Mouse (Mus musculus) testis, adult 2 months (tissue): ENCODE results near the gene Oas2. TPM values are rescaled to one million over a fixed set of nuclear protein-coding genes. Genes with fewer than 3 reads are reported as not detected.

Experiments used
- H3K27ac ChIP-seq: fragments of 200-500 bp; 2 replicates; pipeline ENCODE4 v1.5.1; 2012; ENCODE audit warnings: low read depth, low read length; ENCODE audit not compliant: control insufficient read depth, insufficient read depth
- H3K27me3 ChIP-seq: fragments of 200-500 bp; 2 replicates; pipeline ENCODE4 v1.6.1; 2012; ENCODE audit warnings: mild to moderate bottlenecking, low read length, moderate library complexity; ENCODE audit not compliant: control insufficient read depth, insufficient read depth
- H3K36me3 ChIP-seq: fragments of 200-500 bp; 2 replicates; pipeline ENCODE4 v1.6.1; 2012; ENCODE audit warnings: mild to moderate bottlenecking, low read length; ENCODE audit not compliant: control insufficient read depth, insufficient read depth
- H3K4me1 ChIP-seq: fragments of 200-500 bp; 2 replicates; pipeline ENCODE4 v1.6.1; 2012; ENCODE audit warnings: low read length; ENCODE audit not compliant: control insufficient read depth, insufficient read depth
- H3K4me3 ChIP-seq: fragments of 200-500 bp; 2 replicates; pipeline ENCODE4 v1.5.1; 2012; ENCODE audit warnings: low read depth, mild to moderate bottlenecking, low read length, moderate library complexity, mixed read lengths; ENCODE audit not compliant: control insufficient read depth
- CTCF ChIP-seq: fragments of 200-500 bp; IDR thresholded peaks from 2 replicates; pipeline ENCODE4 v1.5.1; 2012; ENCODE audit warnings: low read depth, mild to moderate bottlenecking, inconsistent platforms, low read length, moderate library complexity; ENCODE audit not compliant: control insufficient read depth, insufficient read depth, insufficient replicate concordance
- POLR2A ChIP-seq: fragments of 200-500 bp; IDR thresholded peaks from 2 replicates; pipeline ENCODE4 v1.6.1; 2012; ENCODE audit warnings: low read depth, mild to moderate bottlenecking, inconsistent platforms, low read length, moderate library complexity; ENCODE audit not compliant: control insufficient read depth
- polyA plus RNA-seq: library from polyadenylated mRNA; depleted of rRNA; stranded (reverse); fragments of >200 nt; gene quantifications from 2 replicates; pipeline ENCODE4 v1.2.3, GENCODE M21; 2012

Oas2 gene
- polyA plus RNA-seq, 1 experiment: 0.36 TPM

- Histone ChIP-seq H3K36me3 (no peaks in the 10 kb centered on the region), H3K27ac (no peak overlapping the region), H3K4me1 (peaks cover 5% of the 10 kb centered on the region), H3K4me3 (no peak overlapping the region), H3K27me3 (no peaks in the 10 kb centered on the region)
- no peak for TF ChIP-seq POLR2A
- TF ChIP-seq CTCF: no peak
These were observed 20.3 kb downstream of the Oas2 start for GRCm38 (mm10) chr5:120729319-120729718.

GRCm38 (mm10) chr5:120725811-120726455, 23.7 kb downstream of the Oas2 start:
- no peak overlapping the region for H3K4me3 ChIP-seq
- TF ChIP-seq CTCF (no peak), POLR2A (no peak)
- no peak overlapping the region for H3K27ac ChIP-seq
- no peaks in the 10 kb centered on the region for H3K36me3 ChIP-seq
- H3K4me1 ChIP-seq: no peaks in the 10 kb centered on the region
- H3K27me3 ChIP-seq: no peaks in the 10 kb centered on the region

GRCm38 (mm10) chr5:120721005-120721404, 28.6 kb downstream of the Oas2 start:
- Histone ChIP-seq H3K4me3 (no peak overlapping the region), H3K36me3 (no peaks in the 10 kb centered on the region), H3K4me1 (peaks cover 4% of the 10 kb centered on the region; the same call in 1 of the 2 replicates), H3K27ac (no peak overlapping the region), H3K27me3 (no peaks in the 10 kb centered on the region)
- no peak for TF ChIP-seq CTCF
- no peak for TF ChIP-seq POLR2A

- Histone ChIP-seq H3K27me3 (no peaks in the 10 kb centered on the region), H3K4me1 (peaks cover 12% of the 10 kb centered on the region), H3K4me3 (peak overlapping the region; percentile 2), H3K27ac (no peak overlapping the region), H3K36me3 (no peaks in the 10 kb centered on the region)
- TF ChIP-seq CTCF (peak; percentile 81), POLR2A (no peak)
These were observed 30.9 kb downstream of the Oas2 start for GRCm38 (mm10) chr5:120718600-120719378.

- peaks cover 15% of the 10 kb centered on the region for H3K4me1 ChIP-seq
- H3K4me3 ChIP-seq: no peak overlapping the region
- no peaks in the 10 kb centered on the region for H3K27me3 ChIP-seq
- no peaks in the 10 kb centered on the region for H3K36me3 ChIP-seq
- no peak overlapping the region for H3K27ac ChIP-seq
- TF ChIP-seq CTCF (no peak), POLR2A (no peak)
These were observed 32.5 kb downstream of the Oas2 start for GRCm38 (mm10) chr5:120717136-120717535.

GRCm38 (mm10) chr5:120714314-120714713, 35.3 kb downstream of the Oas2 start:
- TF ChIP-seq POLR2A (no peak), CTCF (peak; percentile 94)
- Histone ChIP-seq H3K36me3 (no peaks in the 10 kb centered on the region), H3K4me1 (peaks cover 27% of the 10 kb centered on the region), H3K27me3 (peaks cover 4% of the 10 kb centered on the region), H3K27ac (no peak overlapping the region), H3K4me3 (peak overlapping the region; percentile 21; the same call in 1 of the 2 replicates)

GRCm38 (mm10) chr5:120712721-120713120, 36.9 kb downstream of the Oas2 start:
- H3K27ac ChIP-seq: no peak overlapping the region
- no peak overlapping the region for H3K4me3 ChIP-seq
- TF ChIP-seq CTCF (no peak), POLR2A (no peak)
- H3K36me3 ChIP-seq: no peaks in the 10 kb centered on the region
- peaks cover 25% of the 10 kb centered on the region for H3K4me1 ChIP-seq
- H3K27me3 ChIP-seq: peaks cover 4% of the 10 kb centered on the region

- Histone ChIP-seq H3K36me3 (no peaks in the 10 kb centered on the region), H3K4me3 (peak within 1 kb of the TSS; percentile 78), H3K27ac (peak within 1 kb of the TSS; percentile 14; the same call in 1 of the 2 replicates), H3K4me1 (peaks cover 27% of the 10 kb centered on the region), H3K27me3 (peaks cover 4% of the 10 kb centered on the region)
- no peak for TF ChIP-seq CTCF
- no peak for TF ChIP-seq POLR2A
These were observed 37.8 kb downstream of the Oas2 start, which contains the start of gene Dtx1 for GRCm38 (mm10) chr5:120711827-120712226. Gene Dtx1, minus strand, starts transcription at chr5:120711927.
